Mouse (Mus musculus) hindbrain, postnatal 0 days (tissue): ENCODE results near the gene Akap5. TPM values are rescaled to one million over a fixed set of nuclear protein-coding genes. Genes with fewer than 3 reads are reported as not detected.

ENCODE experiments used
- ATAC-seq: fragments of 200-750 bp; cut with Nextera tagmentation; 2 replicates; pipeline ENCODE4 v1.8.0; 2017; ENCODE audit warnings: mild to moderate bottlenecking, moderate TSS enrichment, moderate library complexity
- DNase-seq: peaks from one replicate; pipeline ENCODE4 v3.0.0-alpha.2; 2015; ENCODE audit warnings: low spot score
- H3K27ac ChIP-seq: fragments of 300-500 bp; sonication (generic); 2 replicates; pipeline ENCODE4 v1.5.1; 2014; ENCODE audit warnings: mild to moderate bottlenecking
- H3K27me3 ChIP-seq: fragments of 300-500 bp; sonication (generic); 2 replicates; pipeline ENCODE4 v1.6.1; 2014; ENCODE audit warnings: low read length, mixed read lengths; ENCODE audit not compliant: insufficient read depth
- H3K36me3 ChIP-seq: fragments of 300-500 bp; sonication (generic); 2 replicates; pipeline ENCODE4 v1.6.1; 2014; ENCODE audit warnings: low read length, mixed read lengths; ENCODE audit not compliant: insufficient read depth
- H3K4me1 ChIP-seq: fragments of 300-500 bp; sonication (generic); 2 replicates; pipeline ENCODE4 v1.6.1; 2014; ENCODE audit warnings: antibody characterized with exemption, low read length, mixed read lengths; ENCODE audit not compliant: insufficient read depth
- H3K4me2 ChIP-seq: fragments of 300-500 bp; sonication (generic); 2 replicates; pipeline ENCODE4 v1.6.1; 2014; ENCODE audit warnings: low read depth, mild to moderate bottlenecking, low read length, moderate library complexity, mixed read lengths
- H3K4me3 ChIP-seq: fragments of 300-500 bp; sonication (generic); 2 replicates; pipeline ENCODE4 v1.5.1; 2014; ENCODE audit warnings: low read length
- H3K9ac ChIP-seq: fragments of 300-500 bp; sonication (generic); replicated peaks from 2 replicates; pipeline ENCODE4 v1.6.1; 2014; ENCODE audit warnings: mild to moderate bottlenecking, low read length, moderate library complexity, mixed read lengths
- H3K9me3 ChIP-seq: fragments of 300-500 bp; sonication (generic); 2 replicates; pipeline ENCODE4 v1.6.1; 2016; ENCODE audit warnings: low read length, mixed read lengths
- CTCF ChIP-seq: IDR thresholded peaks from 2 replicates; pipeline ENCODE4 v1.5.1; 2016; ENCODE audit warnings: antibody characterized with exemption, control low read depth, low read depth
- WGBS: fragments of 180-500 bp; shearing (Covaris S2); extraction: QIAGEN DNeasy Blood & Tissue Kit; methylation state at CpG from one replicate; pipeline ENCODE4 v1.1.7; 2014; 5-methylcytosine and 5-hydroxymethylcytosine counted together
- polyA plus RNA-seq: library from polyadenylated mRNA; unstranded; fragments of >200 nt; fragmentation: Nextera tagmentation; extraction: Ambion mirVana; gene quantifications from 2 replicates; pipeline ENCODE4 v1.2.1, GENCODE M21; 2015
- total RNA-seq: library from RNA; depleted of rRNA; stranded (reverse); fragments of >200 nt; gene quantifications from 2 replicates; pipeline ENCODE4 v1.2.3, GENCODE M21; 2014

Gene Akap5
- total and polyA plus RNA-seq, 2 experiments from 2014 or later: 12.5 to 13.1 TPM

DNA sequence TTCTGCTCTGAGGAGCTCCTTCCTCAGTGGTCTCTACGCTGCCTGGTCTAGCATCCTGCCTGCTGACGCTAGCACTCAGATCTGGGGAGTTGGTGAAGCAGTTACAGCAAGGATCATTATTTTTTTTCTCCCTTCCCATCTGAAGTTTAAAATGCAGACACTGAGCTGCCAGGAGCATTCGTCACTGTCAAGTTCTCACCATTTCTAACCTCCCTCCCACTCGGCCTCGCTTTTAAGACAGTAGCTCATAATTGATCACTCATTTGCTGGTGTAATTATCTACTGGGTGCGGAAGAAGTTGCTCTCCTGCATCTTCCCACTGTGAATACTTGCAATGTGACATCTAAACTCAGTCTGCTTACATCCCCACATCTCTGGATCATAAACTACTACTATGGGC lies 39.3 kb upstream of the Akap5 start:
- H3K4me3 ChIP-seq: no peak overlapping the region
- DNase-seq (no peak), ATAC-seq (no peak)
- no peaks in the 10 kb centered on the region for H3K4me1 ChIP-seq
- no peak overlapping the region for H3K27ac ChIP-seq
- H3K36me3 ChIP-seq: peaks cover 4% of the 10 kb centered on the region; the same call in 1 of the 2 replicates
- H3K9ac ChIP-seq: no peak overlapping the region
- H3K27me3 ChIP-seq: no peaks in the 10 kb centered on the region
- no peak overlapping the region for H3K4me2 ChIP-seq
- H3K9me3 ChIP-seq: no peaks in the 10 kb centered on the region
- TF ChIP-seq CTCF: no peak
- WGBS: 61% methylated on average over 6 of the region's 6 CpGs

DNA sequence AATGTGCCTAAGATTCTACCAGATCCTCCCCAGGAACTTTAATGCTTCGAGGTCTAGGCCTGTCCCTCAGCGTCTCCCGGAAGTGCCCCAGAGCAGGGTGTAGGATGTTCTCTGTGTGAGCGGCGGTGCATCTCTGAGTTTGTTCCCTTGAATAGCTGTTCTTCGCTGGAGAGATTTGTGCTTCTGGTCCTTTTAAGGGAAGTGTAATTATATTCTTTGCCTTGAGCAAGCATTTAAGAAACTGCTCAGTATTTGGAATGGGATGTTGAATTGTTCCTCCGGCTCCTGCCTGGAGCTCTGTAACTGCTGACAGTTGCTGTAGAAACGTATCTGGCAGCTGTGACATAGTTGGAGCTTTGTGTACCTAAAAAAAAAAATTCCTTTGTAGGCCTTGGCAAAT lies 36.7 kb upstream of the Akap5 start:
- H3K9ac ChIP-seq: no peak overlapping the region
- DNase-seq (peak; percentile 41), ATAC-seq (no peak)
- no peaks in the 10 kb centered on the region for H3K27me3 ChIP-seq
- H3K4me1 ChIP-seq: no peaks in the 10 kb centered on the region
- TF ChIP-seq CTCF: no peak
- H3K9me3 ChIP-seq: no peaks in the 10 kb centered on the region
- no peak overlapping the region for H3K4me2 ChIP-seq
- H3K4me3 ChIP-seq: no peak overlapping the region
- peak overlapping the region; percentile 49; the same call in 1 of the 2 replicates for H3K27ac ChIP-seq
- peaks cover 6% of the 10 kb centered on the region for H3K36me3 ChIP-seq
- WGBS: 29% methylated on average over 8 of the region's 8 CpGs

DNA sequence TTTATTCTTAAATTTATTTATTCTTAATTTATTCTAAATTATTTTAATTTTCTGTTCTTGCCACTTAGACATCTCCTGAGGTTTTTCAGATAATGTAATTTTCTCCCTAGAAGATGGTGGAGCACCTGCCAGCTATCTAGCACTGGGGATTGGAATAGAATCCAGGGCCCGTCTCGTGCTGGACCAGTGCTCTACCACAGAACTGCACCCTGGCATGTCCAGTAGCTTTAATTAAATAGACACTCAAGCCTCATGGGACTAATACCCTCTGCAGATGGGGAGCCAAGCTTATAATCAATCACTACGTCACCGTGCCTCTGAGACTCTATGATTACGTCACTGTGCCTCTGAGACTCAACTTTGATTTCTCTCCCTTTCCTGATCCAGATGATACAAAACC lies 36.2 kb upstream of the Akap5 start:
- WGBS: 39% methylated on average over 5 of the region's 5 CpGs
- H3K9ac ChIP-seq: no peak overlapping the region
- TF ChIP-seq CTCF: no peak
- DNase-seq (no peak), ATAC-seq (no peak)
- H3K27me3 ChIP-seq: no peaks in the 10 kb centered on the region
- H3K4me2 ChIP-seq: no peak overlapping the region
- peak overlapping the region; percentile 48; the same call in 1 of the 2 replicates for H3K27ac ChIP-seq
- no peaks in the 10 kb centered on the region for H3K4me1 ChIP-seq
- H3K9me3 ChIP-seq: no peaks in the 10 kb centered on the region
- peaks cover 7% of the 10 kb centered on the region for H3K36me3 ChIP-seq
- H3K4me3 ChIP-seq: no peak overlapping the region

DNA sequence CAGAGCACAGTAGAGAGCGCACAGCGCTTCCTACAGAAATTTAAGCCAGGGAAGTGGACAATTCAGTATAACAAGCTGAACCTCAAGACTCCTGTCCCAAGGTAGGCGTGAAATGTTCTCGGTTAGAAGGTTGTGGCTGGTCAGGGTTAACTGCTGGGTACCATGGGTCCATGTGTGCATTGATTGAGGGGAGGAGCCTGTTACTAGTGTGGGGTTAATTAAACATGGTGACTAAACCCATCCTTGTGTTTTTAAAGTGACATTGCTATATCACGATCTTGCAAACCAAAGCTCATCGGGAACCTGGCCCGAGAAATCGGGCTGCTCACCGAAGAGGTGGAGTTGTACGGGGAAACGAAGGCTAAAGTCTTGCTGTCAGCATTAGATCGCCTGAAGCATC lies 35.3 kb upstream of the Akap5 start:
- H3K4me1 ChIP-seq: no peaks in the 10 kb centered on the region
- H3K4me3 ChIP-seq: no peak overlapping the region
- ATAC-seq (no peak), DNase-seq (no peak)
- no peaks in the 10 kb centered on the region for H3K27me3 ChIP-seq
- H3K9me3 ChIP-seq: no peaks in the 10 kb centered on the region
- H3K36me3 ChIP-seq: peaks cover 11% of the 10 kb centered on the region
- no peak overlapping the region for H3K4me2 ChIP-seq
- no peak for TF ChIP-seq CTCF
- WGBS: 88% methylated on average over 12 of the region's 12 CpGs
- no peak overlapping the region for H3K9ac ChIP-seq
- no peak overlapping the region for H3K27ac ChIP-seq

DNA sequence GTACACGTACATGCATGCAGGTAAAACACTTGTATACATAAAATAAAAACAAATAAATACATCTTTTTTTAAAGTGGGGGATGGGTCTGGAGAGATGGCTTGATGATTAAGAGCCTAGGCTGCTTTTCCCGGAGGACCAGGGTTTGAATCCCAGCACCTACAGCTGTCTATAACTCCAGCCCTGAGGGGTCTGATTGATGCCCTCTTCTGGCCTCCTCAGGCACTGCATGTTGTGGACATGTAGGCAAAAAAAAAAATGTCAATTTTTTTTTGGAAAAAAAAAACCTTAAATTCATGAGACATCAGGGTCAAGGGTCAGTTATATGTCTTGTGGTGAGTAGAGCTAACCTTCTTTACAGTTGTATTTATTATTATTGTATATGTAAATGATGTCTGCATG lies 34.4 kb upstream of the Akap5 start:
- no peak overlapping the region for H3K4me3 ChIP-seq
- H3K4me2 ChIP-seq: no peak overlapping the region
- no peak overlapping the region for H3K27ac ChIP-seq
- DNase-seq (no peak), ATAC-seq (no peak)
- H3K27me3 ChIP-seq: no peaks in the 10 kb centered on the region
- H3K4me1 ChIP-seq: no peaks in the 10 kb centered on the region
- H3K9me3 ChIP-seq: no peaks in the 10 kb centered on the region
- H3K36me3 ChIP-seq: peaks cover 14% of the 10 kb centered on the region
- no peak overlapping the region for H3K9ac ChIP-seq
- TF ChIP-seq CTCF: peak; percentile 39
- 90% methylated on average over 2 of the region's 2 CpGs for WGBS

DNA sequence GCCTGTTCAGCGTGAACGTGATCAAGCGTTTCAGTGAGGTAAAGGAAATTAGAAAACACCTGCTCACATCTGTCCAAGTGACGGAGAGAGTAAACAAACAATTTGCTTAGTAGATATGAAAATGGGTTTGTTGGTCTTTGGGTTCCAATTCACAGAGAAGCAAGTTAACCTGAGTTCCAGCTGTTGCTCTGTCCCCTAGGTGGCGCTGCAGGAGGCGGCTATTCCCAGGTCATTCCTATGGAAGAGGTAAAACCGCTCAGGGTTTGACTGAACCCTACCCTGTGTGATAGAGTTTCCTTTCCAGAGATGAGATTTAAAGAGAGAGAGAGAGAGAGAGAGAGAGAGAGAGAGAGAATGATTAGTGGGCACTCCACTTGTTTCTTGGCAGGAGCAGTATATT lies 31.5 kb upstream of the Akap5 start:
- H3K4me2 ChIP-seq: no peak overlapping the region
- no peak for ATAC-seq
- no peak overlapping the region for H3K4me3 ChIP-seq
- 61% methylated on average over 7 of the region's 7 CpGs for WGBS
- peaks cover 17% of the 10 kb centered on the region for H3K36me3 ChIP-seq
- no peak overlapping the region for H3K9ac ChIP-seq
- peak; percentile 62 for DNase-seq
- no peaks in the 10 kb centered on the region for H3K4me1 ChIP-seq
- no peak overlapping the region for H3K27ac ChIP-seq
- H3K9me3 ChIP-seq: no peaks in the 10 kb centered on the region
- TF ChIP-seq CTCF: peak; percentile 75
- no peaks in the 10 kb centered on the region for H3K27me3 ChIP-seq

DNA sequence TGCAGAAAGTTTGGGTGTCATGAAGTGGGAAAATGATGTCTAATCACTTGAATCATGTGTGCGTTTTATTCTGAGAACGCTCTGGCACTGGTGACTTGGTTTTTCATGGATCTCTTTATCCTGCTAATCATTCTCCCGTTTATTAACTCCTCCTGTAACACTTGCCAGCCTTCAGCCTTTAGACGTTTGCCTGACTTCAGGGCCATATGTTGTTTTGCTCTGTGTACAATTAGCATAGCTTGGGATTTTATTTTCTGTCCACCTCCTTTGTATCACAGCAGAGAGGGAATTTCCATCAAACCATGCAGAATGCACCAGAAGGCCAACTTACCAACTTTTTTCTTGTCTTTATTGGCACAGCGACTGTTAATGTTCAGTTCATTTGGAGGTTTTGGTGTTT lies 26.9 kb upstream of the Akap5 start:
- Histone ChIP-seq H3K9me3 (no peaks in the 10 kb centered on the region), H3K4me1 (no peaks in the 10 kb centered on the region), H3K4me3 (no peak overlapping the region), H3K4me2 (no peak overlapping the region), H3K27ac (no peak overlapping the region), H3K9ac (no peak overlapping the region), H3K27me3 (no peaks in the 10 kb centered on the region), H3K36me3 (peaks cover 23% of the 10 kb centered on the region)
- WGBS: 65% methylated on average over 5 of the region's 5 CpGs
- no peak for TF ChIP-seq CTCF
- no peak for DNase-seq
- no peak for ATAC-seq
